33 mouse cellular contexts compared by ENCODE assay signal in the genomic region with DNA sequence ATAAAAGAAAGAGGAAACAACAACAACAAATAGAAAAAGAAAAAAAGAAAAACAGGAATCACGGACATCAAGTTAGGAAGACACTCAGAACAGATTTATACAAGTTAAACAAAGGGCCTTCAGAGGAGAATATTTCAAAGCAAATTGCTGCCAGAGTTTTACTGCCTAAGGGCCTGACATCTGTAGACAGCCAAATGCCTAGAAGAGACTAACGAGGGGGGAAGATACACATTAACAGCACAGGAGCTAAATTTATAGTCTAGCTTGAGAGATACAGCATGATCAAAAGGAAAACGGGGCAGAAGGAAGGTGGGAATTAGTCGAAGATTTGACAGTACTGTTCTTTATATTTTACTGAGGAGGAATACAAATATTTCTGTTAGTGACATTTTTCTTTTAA.
DNase-seq lines count a peak whose midpoint lies in the region; ATAC-seq lines count a peak whose summit lies in the region.
"Had no signal": no experiment of that assay in that cellular context is flagged by ENCODE, and none has a peak within 500 bp of the region (broad histone marks: within the 10 kb centered on the region; RNA-seq: fewer than 3 reads in every experiment).

No protein-coding gene starts in this region.

- H3K4me2 ChIP-seq in forebrain, embryonic 14.5 days (ENCODE audit: low read length), result no peak overlapping the region
- H3K4me2 ChIP-seq in forebrain, embryonic 11.5 days (ENCODE audit: low read depth, low read length, severe bottlenecking), result no peak overlapping the region
- no peak overlapping the region for H3K4me2 ChIP-seq in midbrain, embryonic 14.5 days (ENCODE audit: low read length)
- no peak overlapping the region for H3K4me2 ChIP-seq in midbrain, embryonic 13.5 days (replicated peaks)
- H3K4me2 ChIP-seq: embryonic facial prominence, embryonic 12.5 days; heart, embryonic 13.5 days; hindbrain, embryonic 15.5 days; limb, embryonic 15.5 days; liver, embryonic 13.5 days; stomach, embryonic 15.5 days had no signal

- no peak overlapping the region for H3K9ac ChIP-seq in forebrain, embryonic 14.5 days (ENCODE audit: low read length)
- H3K9ac ChIP-seq in forebrain, embryonic 11.5 days (ENCODE audit: low read length), result no peak overlapping the region
- no peak overlapping the region for H3K9ac ChIP-seq in midbrain, embryonic 14.5 days (replicated peaks; ENCODE audit: low read length)
- H3K9ac ChIP-seq in midbrain, embryonic 13.5 days (replicated peaks), result no peak overlapping the region
- H3K9ac ChIP-seq: embryonic facial prominence, embryonic 12.5 days; heart, embryonic 13.5 days; hindbrain, embryonic 15.5 days; limb, embryonic 15.5 days; liver, embryonic 13.5 days; stomach, embryonic 15.5 days had no signal

- no peaks in the 10 kb centered on the region for H3K36me3 ChIP-seq in forebrain, embryonic 14.5 days (ENCODE audit: control insufficient read depth, insufficient read depth, low read length)
- no peaks in the 10 kb centered on the region for H3K36me3 ChIP-seq in forebrain, embryonic 11.5 days (ENCODE audit: control insufficient read depth, insufficient read depth, low read length)
- H3K36me3 ChIP-seq in midbrain, embryonic 14.5 days (ENCODE audit: control insufficient read depth, insufficient read depth, low read length), result no peaks in the 10 kb centered on the region
- no peaks in the 10 kb centered on the region for H3K36me3 ChIP-seq in midbrain, embryonic 13.5 days
- H3K36me3 ChIP-seq: embryonic facial prominence, embryonic 12.5 days; heart, embryonic 13.5 days; hindbrain, embryonic 10.5 days; hindbrain, embryonic 15.5 days; limb, embryonic 10.5 days; limb, embryonic 15.5 days; liver, embryonic 13.5 days; stomach, embryonic 15.5 days had no signal

- intact Hi-C loops in heart, postnatal 10 days (cut with DNase I), result no loop called here

- DNase-seq in forebrain, embryonic 14.5 days (ENCODE audit: low spot score), result peak; percentile 4
- DNase-seq in forebrain, embryonic 11.5 days (ENCODE audit: low spot score), result no peak
- DNase-seq in midbrain, embryonic 14.5 days, result peak; percentile 51
- peak; percentile 5 for DNase-seq in Muller cell, postnatal 12 days (ENCODE audit: inconsistent ontology term)
- peak; percentile 2 for DNase-seq in forelimb bud, embryonic 11.5 days (ENCODE audit: low read depth, low spot score)
- DNase-seq in heart, postnatal 10 days, result no peak
- no peak for DNase-seq in urinary bladder, adult 2 months (ENCODE audit: low spot score)
- DNase-seq: adrenal gland, postnatal 14 days; cerebellum, adult 18-20 months; cerebellum, postnatal 10 days; gastrocnemius, adult 2 months; gastrocnemius, postnatal 36 days; heart, adult 18-20 months; heart, postnatal 14 days; kidney, adult 18-20 months; kidney, postnatal 10 days; layer of hippocampus, adult 9-11 months; liver, embryonic 13.5 days; lung, adult 18-20 months; lung, postnatal 4 days; right cerebral cortex, postnatal 25 days; thymus, postnatal 14 days had no signal

- H3K4me3 ChIP-seq in forebrain, embryonic 14.5 days (ENCODE audit: low read depth, low read length), result no peak overlapping the region
- H3K4me3 ChIP-seq in forebrain, embryonic 11.5 days (ENCODE audit: low read depth, low read length), result no peak overlapping the region
- no peak overlapping the region for H3K4me3 ChIP-seq in midbrain, embryonic 14.5 days (replicated peaks; ENCODE audit: low read depth, low read length)
- no peak overlapping the region for H3K4me3 ChIP-seq in midbrain, embryonic 13.5 days (replicated peaks)
- H3K4me3 ChIP-seq: embryonic facial prominence, embryonic 12.5 days; gastrocnemius, adult 2 months; heart, embryonic 13.5 days; hindbrain, embryonic 10.5 days; hindbrain, embryonic 15.5 days; limb, embryonic 10.5 days; limb, embryonic 15.5 days; liver, embryonic 13.5 days; megakaryocyte, embryonic 14.5 days; stomach, embryonic 15.5 days had no signal

- ATAC-seq in forebrain, embryonic 14.5 days, result no peak
- no peak for ATAC-seq in forebrain, embryonic 11.5 days (replicated peaks; ENCODE audit: low FRiP score)
- no peak for ATAC-seq in midbrain, embryonic 14.5 days (ENCODE audit: low FRiP score, low TSS enrichment)
- no peak for ATAC-seq in midbrain, embryonic 13.5 days
- ATAC-seq: inflammation-experienced regulatory T-cells, adult 6 months; lung, postnatal 0 days had no signal

- WGBS in forebrain, embryonic 14.5 days, result 47% methylated on average over 4 of the region's 4 CpGs
- WGBS in forebrain, embryonic 11.5 days, result 58% methylated on average over 4 of the region's 4 CpGs
- WGBS in midbrain, embryonic 14.5 days, result 64% methylated on average over 4 of the region's 4 CpGs
- WGBS in midbrain, embryonic 13.5 days, result 63% methylated on average over 4 of the region's 4 CpGs

- no peaks in the 10 kb centered on the region for H3K27me3 ChIP-seq in forebrain, embryonic 14.5 days (replicated peaks; ENCODE audit: control insufficient read depth, insufficient read depth, low read length)
- H3K27me3 ChIP-seq in forebrain, embryonic 11.5 days (ENCODE audit: control insufficient read depth, insufficient read depth, low read length), result no peaks in the 10 kb centered on the region
- no peaks in the 10 kb centered on the region for H3K27me3 ChIP-seq in midbrain, embryonic 14.5 days (ENCODE audit: control insufficient read depth, insufficient read depth, low read length)
- H3K27me3 ChIP-seq in midbrain, embryonic 13.5 days, result no peaks in the 10 kb centered on the region
- H3K27me3 ChIP-seq: embryonic facial prominence, embryonic 12.5 days; heart, embryonic 13.5 days; hindbrain, embryonic 15.5 days; limb, embryonic 15.5 days; liver, embryonic 13.5 days; megakaryocyte, embryonic 14.5 days; stomach, embryonic 15.5 days had no signal

- no peak overlapping the region for H3K27ac ChIP-seq in forebrain, embryonic 14.5 days (ENCODE audit: low read depth, low read length)
- H3K27ac ChIP-seq in forebrain, embryonic 11.5 days (ENCODE audit: low read depth, low read length), result no peak overlapping the region
- H3K27ac ChIP-seq in midbrain, embryonic 14.5 days (replicated peaks; ENCODE audit: low read depth, low read length), result no peak overlapping the region
- H3K27ac ChIP-seq in midbrain, embryonic 13.5 days, result no peak overlapping the region
- H3K27ac ChIP-seq: embryonic facial prominence, embryonic 12.5 days; gastrocnemius, adult 2 months; heart, embryonic 13.5 days; hindbrain, embryonic 10.5 days; hindbrain, embryonic 15.5 days; limb, embryonic 10.5 days; limb, embryonic 15.5 days; liver, embryonic 13.5 days; stomach, embryonic 15.5 days had no signal

- H3K4me1 ChIP-seq in forebrain, embryonic 14.5 days (ENCODE audit: control insufficient read depth, insufficient read depth, low read length), result no peaks in the 10 kb centered on the region
- H3K4me1 ChIP-seq in forebrain, embryonic 11.5 days (replicated peaks; ENCODE audit: control insufficient read depth, insufficient read depth, low read length), result no peaks in the 10 kb centered on the region
- no peaks in the 10 kb centered on the region for H3K4me1 ChIP-seq in midbrain, embryonic 14.5 days (ENCODE audit: control insufficient read depth, insufficient read depth, low read length)
- H3K4me1 ChIP-seq in midbrain, embryonic 13.5 days (replicated peaks), result no peaks in the 10 kb centered on the region
- H3K4me1 ChIP-seq: embryonic facial prominence, embryonic 12.5 days; heart, embryonic 13.5 days; hindbrain, embryonic 10.5 days; hindbrain, embryonic 15.5 days; limb, embryonic 10.5 days; limb, embryonic 15.5 days; liver, embryonic 13.5 days; megakaryocyte, embryonic 14.5 days; stomach, embryonic 15.5 days had no signal

- no peaks in the 10 kb centered on the region for H3K9me3 ChIP-seq in forebrain, embryonic 14.5 days (replicated peaks; ENCODE audit: control insufficient read depth, low read length)
- no peaks in the 10 kb centered on the region for H3K9me3 ChIP-seq in forebrain, embryonic 11.5 days (ENCODE audit: control insufficient read depth, low read length)
- H3K9me3 ChIP-seq in midbrain, embryonic 14.5 days (ENCODE audit: control insufficient read depth, low read length), result no peaks in the 10 kb centered on the region
- no peaks in the 10 kb centered on the region for H3K9me3 ChIP-seq in midbrain, embryonic 13.5 days
- H3K9me3 ChIP-seq: embryonic facial prominence, embryonic 12.5 days; heart, embryonic 13.5 days; hindbrain, embryonic 10.5 days; hindbrain, embryonic 15.5 days; limb, embryonic 10.5 days; limb, embryonic 15.5 days; liver, embryonic 13.5 days; megakaryocyte, embryonic 14.5 days; stomach, embryonic 15.5 days had no signal

Comparison
In these comparisons a context has a peak if more than half of its experiments do, and no peak if none do; other contexts are left out.
1. DNase-seq: peak in forebrain, embryonic 14.5 days (single experiment), midbrain, embryonic 14.5 days (single experiment), Muller cell, postnatal 12 days (single experiment) and forelimb bud, embryonic 11.5 days (single experiment); none in forebrain, embryonic 11.5 days (single experiment), heart, postnatal 10 days (0 of 2) and urinary bladder, adult 2 months (single experiment).